Mouse (Mus musculus): ENCODE measurements around the gene Cd36. TPM values are rescaled to one million over a fixed set of nuclear protein-coding genes. Genes with fewer than 3 reads are reported as not detected.

Gene Cd36
- polyA plus RNA-seq, 1 experiment from 2014 or later, result 11.2 TPM

DNA sequence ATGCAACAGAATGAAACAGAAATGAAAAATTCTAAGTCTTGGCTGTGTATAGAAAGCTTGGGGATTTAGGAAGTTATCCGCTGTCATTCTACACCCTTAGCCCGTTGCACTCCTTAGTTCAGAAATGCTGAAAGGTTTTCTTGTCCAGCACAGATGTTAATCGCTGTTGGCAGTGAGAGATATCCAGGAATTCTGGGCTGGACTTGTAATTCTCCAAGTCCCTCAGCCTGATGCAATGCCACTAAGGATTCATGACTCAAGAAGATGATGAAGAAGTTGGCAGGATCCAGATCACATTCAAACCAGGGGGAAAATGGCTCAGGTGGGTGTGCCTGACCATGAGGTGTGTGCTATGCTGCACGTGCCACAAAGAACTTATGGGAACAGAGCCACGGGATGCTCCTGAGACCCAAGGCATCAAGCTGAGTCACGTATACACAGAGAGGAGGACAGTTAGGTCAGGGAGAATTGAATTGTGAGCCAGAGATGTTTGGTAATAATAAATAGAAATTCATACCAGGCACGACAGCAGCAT lies 135.1 kb downstream of the Cd36 start:
- no peaks in the 10 kb centered on the region for H3K36me3 ChIP-seq
- H3K4me3 ChIP-seq (replicated peaks), result no peak overlapping the region
- no peaks in the 10 kb centered on the region for H3K27me3 ChIP-seq
- H3K4me1 ChIP-seq, result no peaks in the 10 kb centered on the region
- WGBS, result 83% methylated on average over 7 of the region's 7 CpGs
- H3K4me2 ChIP-seq, result no peak overlapping the region
- no peak overlapping the region for H3K27ac ChIP-seq
- H3K9ac ChIP-seq, result no peak overlapping the region
- H3K9me3 ChIP-seq (replicated peaks), result no peaks in the 10 kb centered on the region
- no peak for ATAC-seq (replicated peaks; ENCODE audit: low FRiP score)

- Histone ChIP-seq H3K4me1 (peaks cover 4% of the 10 kb centered on the region; the same call in 1 of the 2 replicates), H3K36me3 (no peaks in the 10 kb centered on the region), H3K9ac (no peak overlapping the region), H3K4me3 (replicated peaks) (no peak overlapping the region), H3K27me3 (no peaks in the 10 kb centered on the region), H3K9me3 (replicated peaks) (no peaks in the 10 kb centered on the region), H3K4me2 (no peak overlapping the region), H3K27ac (no peak overlapping the region)
- WGBS, result 88% methylated on average over 3 of the region's 3 CpGs
- ATAC-seq (replicated peaks; ENCODE audit: low FRiP score), result no peak
Observed at GRCm38 (mm10) chr5:17748293-17748692, 140.3 kb downstream of the Cd36 start.

DNA sequence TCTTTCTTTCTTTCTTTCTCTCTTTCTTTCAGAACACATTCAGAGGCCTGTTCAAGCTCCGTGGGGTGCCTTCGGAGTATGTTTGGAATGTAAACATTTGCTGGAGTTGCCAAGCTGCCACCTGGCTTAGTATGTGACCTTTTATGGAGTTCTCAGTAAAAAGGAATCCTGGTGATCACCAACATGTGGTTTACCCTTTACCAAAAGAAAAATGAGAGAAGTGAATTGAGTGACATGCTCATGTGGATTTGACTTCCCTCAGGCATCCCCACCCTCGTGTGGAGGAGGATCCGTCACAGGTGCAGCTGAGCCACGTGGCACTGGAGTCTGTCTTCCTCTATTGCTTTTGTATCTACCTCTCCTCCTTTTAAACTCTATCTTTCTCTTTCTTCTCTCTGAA lies 141.5 kb downstream of the Cd36 start:
- Histone ChIP-seq H3K9me3 (replicated peaks) (no peaks in the 10 kb centered on the region), H3K4me3 (replicated peaks) (no peak overlapping the region), H3K9ac (no peak overlapping the region), H3K4me2 (no peak overlapping the region), H3K27ac (peak overlapping the region; percentile 48; the same call in 1 of the 2 replicates), H3K4me1 (peaks cover 4% of the 10 kb centered on the region; the same call in 1 of the 2 replicates), H3K27me3 (no peaks in the 10 kb centered on the region), H3K36me3 (no peaks in the 10 kb centered on the region)
- 29% methylated on average over 5 of the region's 5 CpGs for WGBS
- ATAC-seq (replicated peaks; ENCODE audit: low FRiP score), result no peak

DNA sequence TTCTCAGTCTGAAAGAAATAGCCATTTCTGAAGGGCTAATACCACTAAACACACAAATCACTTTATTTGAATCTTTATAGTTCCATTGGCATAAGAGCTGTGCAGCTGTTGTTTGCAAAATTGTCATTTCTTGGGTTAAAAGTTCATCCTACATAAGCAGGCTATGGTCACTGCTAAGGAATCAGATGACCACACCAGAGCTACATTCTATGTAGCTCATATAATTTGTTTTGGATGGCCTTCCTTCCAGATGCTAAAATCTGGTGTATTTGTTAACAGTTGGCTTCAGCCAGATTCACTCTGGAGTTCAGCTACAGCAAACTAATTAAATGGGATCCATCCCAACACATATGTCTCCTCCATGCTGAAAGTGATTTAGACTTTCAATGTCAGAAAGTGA lies 142.1 kb downstream of the Cd36 start:
- peak; percentile 79 for ATAC-seq (replicated peaks; ENCODE audit: low FRiP score)
- Histone ChIP-seq H3K4me2 (no peak overlapping the region), H3K9ac (no peak overlapping the region), H3K9me3 (replicated peaks) (no peaks in the 10 kb centered on the region), H3K27ac (no peak overlapping the region), H3K27me3 (no peaks in the 10 kb centered on the region), H3K4me1 (peaks cover 4% of the 10 kb centered on the region; the same call in 1 of the 2 replicates), H3K36me3 (no peaks in the 10 kb centered on the region), H3K4me3 (replicated peaks) (no peak overlapping the region)

- Histone ChIP-seq H3K36me3 (no peaks in the 10 kb centered on the region), H3K27me3 (no peaks in the 10 kb centered on the region), H3K4me2 (no peak overlapping the region), H3K4me1 (no peaks in the 10 kb centered on the region), H3K4me3 (replicated peaks) (no peak overlapping the region), H3K27ac (no peak overlapping the region), H3K9me3 (replicated peaks) (no peaks in the 10 kb centered on the region), H3K9ac (no peak overlapping the region)
- WGBS, result 46% methylated on average over 3 of the region's 3 CpGs
- ATAC-seq (replicated peaks; ENCODE audit: low FRiP score), result no peak
Observed at GRCm38 (mm10) chr5:17739805-17740204, 148.8 kb downstream of the Cd36 start.

Other genes starting within 250 kb of the Cd36 start
- not detected in 2 replicates for gene Gnat3, start 73.7 kb upstream of the Cd36 start, polyA plus RNA-seq (2015; fragmentation: Nextera tagmentation; extraction: Ambion mirVana)